Mouse (Mus musculus) forebrain, postnatal 0 days (tissue): ENCODE results near the gene Rusc1. TPM values are rescaled to one million over a fixed set of nuclear protein-coding genes. Genes with fewer than 3 reads are reported as not detected.

Experiments
- ATAC-seq: fragments of 200-750 bp; cut with Nextera tagmentation; 2 replicates; pipeline ENCODE4 v1.8.0; 2017; ENCODE audit warnings: mild to moderate bottlenecking, moderate library complexity
- DNase-seq: peaks from one replicate; pipeline ENCODE4 v3.0.0-alpha.2; 2015
- H3K27ac ChIP-seq: fragments of 300-500 bp; sonication (generic); 2 replicates; pipeline ENCODE4 v1.5.1; 2014; ENCODE audit warnings: low read depth, mild to moderate bottlenecking, antibody characterized with exemption, low read length, moderate library complexity, mixed read lengths
- H3K27me3 ChIP-seq: fragments of 300-500 bp; sonication (generic); 2 replicates; pipeline ENCODE4 v1.6.1; 2014; ENCODE audit warnings: mild to moderate bottlenecking, low read length, mixed read lengths; ENCODE audit not compliant: insufficient read depth
- H3K36me3 ChIP-seq: fragments of 300-500 bp; sonication (generic); 2 replicates; pipeline ENCODE4 v1.6.1; 2014; ENCODE audit warnings: mild to moderate bottlenecking, moderate library complexity; ENCODE audit not compliant: insufficient read depth
- H3K4me1 ChIP-seq: fragments of 300-500 bp; sonication (generic); 2 replicates; pipeline ENCODE4 v1.6.1; 2014; ENCODE audit warnings: antibody characterized with exemption; ENCODE audit not compliant: insufficient read depth
- H3K4me2 ChIP-seq: fragments of 300-500 bp; sonication (generic); 2 replicates; pipeline ENCODE4 v1.6.1; 2014; ENCODE audit warnings: low read depth, mild to moderate bottlenecking, moderate library complexity
- H3K4me3 ChIP-seq: fragments of 300-500 bp; sonication (generic); 2 replicates; pipeline ENCODE4 v1.5.1; 2014; ENCODE audit warnings: low read depth, low read length, mixed read lengths
- H3K9ac ChIP-seq: fragments of 300-500 bp; sonication (generic); 2 replicates; pipeline ENCODE4 v1.6.1; 2014; ENCODE audit warnings: mild to moderate bottlenecking
- H3K9me3 ChIP-seq: fragments of 300-500 bp; sonication (generic); 2 replicates; pipeline ENCODE4 v1.6.1; 2016; ENCODE audit warnings: low read length
- CTCF ChIP-seq: sonication (generic); IDR thresholded peaks from 2 replicates; pipeline ENCODE4 v1.5.1; 2016; ENCODE audit warnings: antibody characterized with exemption, control low read depth, low read depth
- WGBS: fragments of 180-500 bp; shearing (Covaris S2); extraction: QIAGEN DNeasy Blood & Tissue Kit; methylation state at CpG from one replicate; pipeline ENCODE4 v1.1.7; 2014; 5-methylcytosine and 5-hydroxymethylcytosine counted together
- polyA plus RNA-seq: library from polyadenylated mRNA; unstranded; fragments of >200 nt; fragmentation: Nextera tagmentation; extraction: Ambion mirVana; gene quantifications from 2 replicates; pipeline ENCODE4 v1.2.1, GENCODE M21; 2015
- total RNA-seq: library from RNA; depleted of rRNA; stranded (reverse); fragments of >200 nt; gene quantifications from 2 replicates; pipeline ENCODE4 v1.2.3, GENCODE M21; 2014; rRNA removed

Gene Rusc1
- total and polyA plus RNA-seq, 2 experiments from 2014 or later = 101 to 158 TPM

- TF ChIP-seq CTCF = peak; percentile 55
- Histone ChIP-seq H3K4me3 (no peak overlapping the region), H3K27ac (no peak overlapping the region), H3K4me1 (no peaks in the 10 kb centered on the region), H3K9ac (no peak overlapping the region), H3K36me3 (peaks cover 75% of the 10 kb centered on the region), H3K27me3 (no peaks in the 10 kb centered on the region), H3K9me3 (no peaks in the 10 kb centered on the region), H3K4me2 (no peak overlapping the region)
- 68% methylated on average over 3 of the region's 3 CpGs for WGBS
- DNase-seq (peak; percentile 18), ATAC-seq (no peak)
These were observed 34.3 kb downstream of the Rusc1 start for GRCm38 (mm10) chr3:89058783-89059182.

GRCm38 (mm10) chr3:89058361-89058760, 34.8 kb downstream of the Rusc1 start:
- H3K27me3 ChIP-seq = no peaks in the 10 kb centered on the region
- 93% methylated on average over 9 of the region's 9 CpGs for WGBS
- H3K27ac ChIP-seq = no peak overlapping the region
- DNase-seq (no peak), ATAC-seq (no peak)
- H3K36me3 ChIP-seq = peaks cover 74% of the 10 kb centered on the region
- no peaks in the 10 kb centered on the region for H3K9me3 ChIP-seq
- no peak overlapping the region for H3K4me3 ChIP-seq
- no peaks in the 10 kb centered on the region for H3K4me1 ChIP-seq
- H3K9ac ChIP-seq = no peak overlapping the region
- no peak overlapping the region for H3K4me2 ChIP-seq
- no peak for TF ChIP-seq CTCF

- ATAC-seq (no peak), DNase-seq (no peak)
- H3K36me3 ChIP-seq = peaks cover 66% of the 10 kb centered on the region
- 71% methylated on average over 4 of the region's 4 CpGs for WGBS
- H3K27ac ChIP-seq = no peak overlapping the region
- H3K9me3 ChIP-seq = no peaks in the 10 kb centered on the region
- no peaks in the 10 kb centered on the region for H3K4me1 ChIP-seq
- H3K4me2 ChIP-seq = no peak overlapping the region
- H3K4me3 ChIP-seq = no peak overlapping the region
- no peaks in the 10 kb centered on the region for H3K27me3 ChIP-seq
- TF ChIP-seq CTCF = no peak
- no peak overlapping the region for H3K9ac ChIP-seq
These were observed 49.8 kb downstream of the Rusc1 start for GRCm38 (mm10) chr3:89043359-89043758.

Other genes with a start within 250 kb of the Rusc1 start
- 36.8 and 37.3 TPM in 2 replicates for gene Msto1, start 179.3 kb downstream of the Rusc1 start, total RNA-seq
- 40.6 and 41.1 TPM in 2 replicates for gene Msto1, start 179.3 kb downstream of the Rusc1 start, polyA plus RNA-seq
- gene Ash1l, start 142.7 kb downstream of the Rusc1 start, total RNA-seq = 25.9 and 28.9 TPM in 2 replicates
- gene Ash1l, start 142.7 kb downstream of the Rusc1 start, polyA plus RNA-seq = 6.8 and 12.8 TPM in 2 replicates
- 76.2 and 83.0 TPM in 2 replicates for gene Dap3, start 142.1 kb downstream of the Rusc1 start, total RNA-seq
- gene Dap3, start 142.1 kb downstream of the Rusc1 start, polyA plus RNA-seq = 127 and 141 TPM in 2 replicates
- not detected in 2 replicates for gene Gm43738, start 7.8 kb upstream of the Rusc1 start, total RNA-seq
- gene Gm43738, start 7.8 kb upstream of the Rusc1 start, polyA plus RNA-seq = not detected in 2 replicates
- gene Fdps, start 8.6 kb upstream of the Rusc1 start, total RNA-seq = 421 and 510 TPM in 2 replicates
- gene Fdps, start 8.6 kb upstream of the Rusc1 start, polyA plus RNA-seq = 435 and 441 TPM in 2 replicates
- 0.08 and 0.76 TPM in 2 replicates for gene Pklr, start 42.8 kb upstream of the Rusc1 start, total RNA-seq
- gene Pklr, start 42.8 kb upstream of the Rusc1 start, polyA plus RNA-seq = 0.19 TPM in 1 of 2 replicates, not detected in the other
- gene Hcn3, start 66.9 kb upstream of the Rusc1 start, total RNA-seq = 44.9 and 45.5 TPM in 2 replicates
- gene Hcn3, start 66.9 kb upstream of the Rusc1 start, polyA plus RNA-seq = 22.7 and 30.3 TPM in 2 replicates
- gene Clk2, start 71.5 kb upstream of the Rusc1 start, total RNA-seq = 35.6 and 43.1 TPM in 2 replicates
- 11.2 and 12.8 TPM in 2 replicates for gene Clk2, start 71.5 kb upstream of the Rusc1 start, polyA plus RNA-seq
- 44.3 and 63.7 TPM in 2 replicates for gene Scamp3, start 84.2 kb upstream of the Rusc1 start, total RNA-seq
- gene Scamp3, start 84.2 kb upstream of the Rusc1 start, polyA plus RNA-seq = 116 and 124 TPM in 2 replicates
- gene Fam189b, start 89.8 kb upstream of the Rusc1 start, total RNA-seq = 8.9 and 12.7 TPM in 2 replicates
- gene Fam189b, start 89.8 kb upstream of the Rusc1 start, polyA plus RNA-seq = 23.8 and 31.8 TPM in 2 replicates
- 46.9 and 51.1 TPM in 2 replicates for gene Gba, start 109.6 kb upstream of the Rusc1 start, total RNA-seq
- 40.4 and 41.7 TPM in 2 replicates for gene Gba, start 109.6 kb upstream of the Rusc1 start, polyA plus RNA-seq
- gene Thbs3, start 121.9 kb upstream of the Rusc1 start, total RNA-seq = 53.6 and 74.1 TPM in 2 replicates
- gene Thbs3, start 121.9 kb upstream of the Rusc1 start, polyA plus RNA-seq = 31.1 and 42.8 TPM in 2 replicates
- 142 and 167 TPM in 2 replicates for gene Mtx1, start 133.8 kb upstream of the Rusc1 start, total RNA-seq
- gene Mtx1, start 133.8 kb upstream of the Rusc1 start, polyA plus RNA-seq = 199 and 212 TPM in 2 replicates
- gene Muc1, start 135.7 kb upstream of the Rusc1 start, total RNA-seq = 1.3 and 1.6 TPM in 2 replicates
- 0.27 and 0.35 TPM in 2 replicates for gene Muc1, start 135.7 kb upstream of the Rusc1 start, polyA plus RNA-seq
- 67.0 and 68.1 TPM in 2 replicates for gene Krtcap2, start 152.7 kb upstream of the Rusc1 start, total RNA-seq
- 221 and 244 TPM in 2 replicates for gene Krtcap2, start 152.7 kb upstream of the Rusc1 start, polyA plus RNA-seq
- gene Trim46, start 153.0 kb upstream of the Rusc1 start, total RNA-seq = 83.0 and 98.3 TPM in 2 replicates
- gene Trim46, start 153.0 kb upstream of the Rusc1 start, polyA plus RNA-seq = 56.0 and 63.5 TPM in 2 replicates
- gene Dpm3, start 166.0 kb upstream of the Rusc1 start, total RNA-seq = 66.7 and 160 TPM in 2 replicates
- 74.9 and 96.8 TPM in 2 replicates for gene Dpm3, start 166.0 kb upstream of the Rusc1 start, polyA plus RNA-seq
- gene Slc50a1, start 177.3 kb upstream of the Rusc1 start, total RNA-seq = 22.1 and 26.7 TPM in 2 replicates
- gene Slc50a1, start 177.3 kb upstream of the Rusc1 start, polyA plus RNA-seq = 34.8 and 36.8 TPM in 2 replicates
- gene Efna1, start 187.8 kb upstream of the Rusc1 start, total RNA-seq = 5.5 and 8.4 TPM in 2 replicates
- gene Efna1, start 187.8 kb upstream of the Rusc1 start, polyA plus RNA-seq = 10.8 and 11.1 TPM in 2 replicates
- 76.7 and 80.7 TPM in 2 replicates for gene Efna3, start 229.7 kb upstream of the Rusc1 start, total RNA-seq
- 68.9 and 73.8 TPM in 2 replicates for gene Efna3, start 229.7 kb upstream of the Rusc1 start, polyA plus RNA-seq
- gene Efna4, start 244.7 kb upstream of the Rusc1 start, total RNA-seq = 8.4 and 11.1 TPM in 2 replicates
- 7.8 and 8.1 TPM in 2 replicates for gene Efna4, start 244.7 kb upstream of the Rusc1 start, polyA plus RNA-seq